Mouse (Mus musculus) E14TG2a.4 (cell line): ENCODE measurements around the gene Map7d3.

Source experiments
- CTCF ChIP-seq: conservative IDR thresholded peaks from 2 replicates; pipeline ENCODE4 v1.5.1; 2014; ENCODE audit warnings: low read length
- NANOG ChIP-seq: IDR thresholded peaks from 2 replicates; pipeline ENCODE4 v1.6.1; 2014; ENCODE audit warnings: borderline replicate concordance, low read length, mixed read lengths
- POU5F1 ChIP-seq: IDR thresholded peaks from 2 replicates; pipeline ENCODE4 v1.6.1; 2014; ENCODE audit warnings: low read length, borderline replicate concordance

- TF ChIP-seq CTCF (no peak), NANOG (no peak), POU5F1 (no peak)
These were observed 35.7 kb downstream of the Map7d3 start for GRCm38 (mm10) chrX:56786281-56787061.
